ENCODE assay signal across 12 mouse cellular contexts in genomic region chr19:5571831-5572230, GRCm38 (mm10). TPM values are rescaled to one million over a fixed set of nuclear protein-coding genes. Genes with fewer than 3 reads are reported as not detected.
DNase-seq lines count a peak whose midpoint lies in the region; ATAC-seq lines count a peak whose summit lies in the region.
"Had no signal": no experiment of that assay in that cellular context is flagged by ENCODE, and none has a peak within 500 bp of the region (broad histone marks: within the 10 kb centered on the region; RNA-seq: fewer than 3 reads in every experiment).

No protein-coding gene starts in this region.

- H3K36me3 ChIP-seq in intestine, embryonic 16.5 days (ENCODE audit: control insufficient read depth, insufficient read depth, low read length), result peaks cover 5% of the 10 kb centered on the region

- intact Hi-C loops in heart, postnatal 14 days (cut with DNase I), result no loop called here

- no peak overlapping the region for H3K4me3 ChIP-seq in intestine, embryonic 16.5 days (ENCODE audit: low read length)
- H3K4me3 ChIP-seq: limb, embryonic 15.5 days had no signal

- DNase-seq in heart, adult 18-20 months, result peak; percentile 33 to 58
- no peak for DNase-seq in heart, postnatal 14 days
- DNase-seq in CD4-positive helper T cell, adult 2 months (ENCODE audit: low read depth, low spot score), result peak; percentile 70
- DNase-seq in cerebellum, postnatal 14 days, result no peak
- DNase-seq in embryo, embryonic 9.5 days (ENCODE audit: extremely low spot score), result no peak
- DNase-seq: gastrocnemius, postnatal 36 days had no signal

- H3K27ac ChIP-seq in intestine, embryonic 16.5 days (ENCODE audit: low read length), result no peak overlapping the region

- no peaks in the 10 kb centered on the region for H3K9me3 ChIP-seq in intestine, embryonic 16.5 days (ENCODE audit: control insufficient read depth, low read length)
- H3K9me3 ChIP-seq: limb, embryonic 15.5 days had no signal

- no peaks in the 10 kb centered on the region for H3K27me3 ChIP-seq in intestine, embryonic 16.5 days (replicated peaks; ENCODE audit: control insufficient read depth, insufficient read depth, low read length)

- H3K4me1 ChIP-seq in intestine, embryonic 16.5 days (ENCODE audit: control insufficient read depth, insufficient read depth, low read length), result peaks cover 20% of the 10 kb centered on the region

- no peak overlapping the region for H3K9ac ChIP-seq in intestine, embryonic 16.5 days (ENCODE audit: low read depth, low read length)
- H3K9ac ChIP-seq: limb, embryonic 15.5 days had no signal

- no peak overlapping the region for H3K4me2 ChIP-seq in intestine, embryonic 16.5 days (ENCODE audit: low read depth, low read length)
- H3K4me2 ChIP-seq: limb, embryonic 15.5 days had no signal

- 70% methylated on average over 5 of the region's 5 CpGs for WGBS in intestine, embryonic 16.5 days

- ATAC-seq in inflammation-experienced regulatory T-cells, adult 6 months, result peak; percentile 39
- ATAC-seq in neutrophil, adult 5-6 weeks (ENCODE audit: extremely low read depth, insufficient number of reproducible peaks, low FRiP score, poor library complexity, severe bottlenecking), result peak; percentile 44; the same call in 1 of the 2 replicates
- ATAC-seq in intestine, embryonic 16.5 days, result no peak

RNA-seq across cellular contexts. Expression of gene Ap5b1, which starts 4.0 kb away (rescaled TPM):
- total RNA-seq in heart, adult 18-20 months (2021), result 1 to 10 TPM; 2.8 to 4.3 TPM
- 1 to 10 TPM; 2.3 to 3.5 TPM for total RNA-seq in heart, postnatal 14 days (2021)
- polyA plus RNA-seq in inflammation-experienced regulatory T-cells, adult 6 months (2017; shearing (Covaris generic)), result 1 to 10 TPM; 5.8 to 7.4 (median 6.5) TPM
- 14.6 and 18.0 TPM in 2 replicates for total RNA-seq in neutrophil, adult 5-6 weeks (2017)
- 10.3 and 10.8 TPM in 2 replicates for polyA plus RNA-seq in intestine, embryonic 16.5 days (2015; fragmentation: Nextera tagmentation; extraction: Ambion mirVana)

RNA-seq across cellular contexts. Expression of gene Ovol1, which starts 11.4 kb away (rescaled TPM):
- total RNA-seq in heart, adult 18-20 months (2021), result not detected
- total RNA-seq in heart, postnatal 14 days (2021), result not detected
- polyA plus RNA-seq in inflammation-experienced regulatory T-cells, adult 6 months (2017; shearing (Covaris generic)), result not detected
- 0.23 and 0.25 TPM in 2 replicates for total RNA-seq in neutrophil, adult 5-6 weeks (2017)
- polyA plus RNA-seq in intestine, embryonic 16.5 days (2015; fragmentation: Nextera tagmentation; extraction: Ambion mirVana), result 24.4 and 25.6 TPM in 2 replicates
- total RNA-seq: adrenal gland, adult 18-20 months; CH12.LX; gastrocnemius, postnatal 36 days had no signal

RNA-seq across cellular contexts. Expression of gene Rnaseh2c, which starts 29.8 kb away (rescaled TPM):
- total RNA-seq in heart, adult 18-20 months (2021), result 10 to 100 TPM; 56.5 to 59.3 TPM
- total RNA-seq in heart, postnatal 14 days (2021), result 10 to 100 TPM; 50.8 to 51.8 TPM
- polyA plus RNA-seq in inflammation-experienced regulatory T-cells, adult 6 months (2017; shearing (Covaris generic)), result 100 to 1,000 TPM in 1 of 3 experiments, 10 to 100 TPM in 2; 40.8 to 104 (median 97.1) TPM
- total RNA-seq in neutrophil, adult 5-6 weeks (2017), result 50.5 and 64.0 TPM in 2 replicates
- 111 and 131 TPM in 2 replicates for polyA plus RNA-seq in intestine, embryonic 16.5 days (2015; fragmentation: Nextera tagmentation; extraction: Ambion mirVana)

RNA-seq across cellular contexts. Expression of gene Kat5, which starts 38.2 kb away (rescaled TPM):
- total RNA-seq in heart, adult 18-20 months (2021), result 10 to 100 TPM; 20.5 to 31.3 TPM
- 10 to 100 TPM; 28.4 to 30.8 TPM for total RNA-seq in heart, postnatal 14 days (2021)
- polyA plus RNA-seq in inflammation-experienced regulatory T-cells, adult 6 months (2017; shearing (Covaris generic)), result 10 to 100 TPM; 34.5 to 46.1 (median 42.4) TPM
- 77.8 and 89.0 TPM in 2 replicates for total RNA-seq in neutrophil, adult 5-6 weeks (2017)
- polyA plus RNA-seq in intestine, embryonic 16.5 days (2015; fragmentation: Nextera tagmentation; extraction: Ambion mirVana), result 40.2 and 40.9 TPM in 2 replicates

Comparison
In these comparisons a context has a peak if more than half of its experiments do, and no peak if none do; other contexts are left out.
1. DNase-seq: peak in heart, adult 18-20 months (2 of 2) and CD4-positive helper T cell, adult 2 months (single experiment); none in heart, postnatal 14 days (0 of 2), cerebellum, postnatal 14 days (0 of 2) and embryo, embryonic 9.5 days (single experiment).